Mouse (Mus musculus): ENCODE data around the gene Mylk.

GRCm38 (mm10) chr16:34976630-34977029 lies 231.6 kb downstream of the Mylk start:
- TF ChIP-seq POLR2A (IDR thresholded peaks at IDR 0.05; ENCODE audit: borderline replicate concordance, extremely low read depth, low read depth, low read length) (no peak), CTCF (IDR thresholded peaks at IDR 0.05; ENCODE audit: insufficient read depth, low read length) (peak; percentile 67)
